Mouse (Mus musculus) mesoderm, embryonic 11.5 days (tissue): ENCODE data around the gene Gsto1.

Experiments used
- DNase-seq: peaks from one replicate; pipeline ENCODE4 v3.0.0-alpha.2; 2012; ENCODE audit warnings: low read depth, low spot score

Gsto1 gene

DNA sequence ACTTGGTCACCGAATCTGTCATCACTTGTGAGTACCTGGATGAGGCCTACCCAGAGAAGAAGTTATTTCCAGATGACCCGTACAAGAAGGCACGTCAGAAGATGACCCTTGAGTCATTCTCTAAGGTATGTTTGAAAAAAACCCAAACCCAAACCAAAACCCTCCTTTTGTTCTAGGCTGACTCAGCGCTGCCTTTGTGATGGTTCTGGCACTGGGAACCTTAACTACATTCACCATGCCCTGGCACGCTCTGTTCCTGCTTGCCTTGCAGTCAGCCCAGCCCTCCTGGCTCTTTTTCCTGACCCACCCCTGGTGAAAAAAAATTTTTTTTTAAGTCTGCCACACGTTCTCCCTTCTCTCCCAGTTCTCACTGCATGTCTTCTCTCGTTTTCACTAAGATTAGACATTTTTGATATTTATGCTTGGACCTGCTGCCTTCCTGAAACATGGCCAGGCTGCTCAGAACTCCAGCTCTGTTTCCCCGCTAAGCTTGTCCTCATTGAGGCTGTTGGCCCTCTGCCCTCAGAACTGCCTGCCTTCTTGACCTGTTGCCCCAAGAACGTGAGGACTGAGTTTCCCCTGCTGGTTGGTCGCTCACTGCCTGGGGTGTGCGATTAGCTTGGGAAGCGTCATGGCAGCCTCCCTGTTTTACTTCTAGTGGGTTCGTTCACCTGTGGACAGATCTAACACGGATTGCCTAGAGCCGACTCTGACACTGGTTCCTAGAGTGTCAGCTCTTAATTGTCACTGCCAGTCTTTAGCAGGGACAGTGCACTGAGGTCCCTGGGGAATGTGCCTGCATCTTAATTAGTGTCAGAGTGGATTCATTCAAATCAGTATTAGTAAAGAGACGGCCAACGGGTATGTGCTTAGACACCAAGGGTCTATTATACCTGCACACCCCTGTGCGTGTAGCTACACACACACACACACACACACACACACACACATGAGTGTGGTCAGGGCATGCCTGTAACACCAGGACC is 3.5 kb downstream of the Gsto1 start:
- no peak for DNase-seq

- DNase-seq = no peak
These were observed 4.4 kb downstream of the Gsto1 start for GRCm38 (mm10) chr19:47859180-47859579.

- no peak for DNase-seq
These were observed 7.8 kb downstream of the Gsto1 start for GRCm38 (mm10) chr19:47862581-47862980.

DNA sequence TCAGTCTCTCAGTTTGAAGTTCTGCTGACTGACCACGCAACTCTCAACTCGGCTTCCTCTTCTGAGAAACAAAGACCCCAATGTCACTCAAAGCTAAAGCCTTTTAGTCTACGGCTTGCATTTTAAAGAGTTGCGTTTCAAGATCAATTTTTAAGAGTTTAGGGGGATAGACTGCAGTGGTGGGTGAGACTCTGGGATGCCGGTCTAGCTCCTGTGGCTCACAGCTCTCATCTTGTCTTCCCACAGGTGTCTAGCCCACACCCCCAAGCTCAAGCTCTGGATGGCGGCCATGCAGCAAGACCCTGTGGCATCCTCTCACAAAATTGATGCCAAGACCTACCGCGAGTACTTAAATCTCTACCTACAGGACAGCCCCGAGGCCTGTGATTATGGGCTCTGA is 9.3 kb downstream of the Gsto1 start:
- DNase-seq = no peak

DNA sequence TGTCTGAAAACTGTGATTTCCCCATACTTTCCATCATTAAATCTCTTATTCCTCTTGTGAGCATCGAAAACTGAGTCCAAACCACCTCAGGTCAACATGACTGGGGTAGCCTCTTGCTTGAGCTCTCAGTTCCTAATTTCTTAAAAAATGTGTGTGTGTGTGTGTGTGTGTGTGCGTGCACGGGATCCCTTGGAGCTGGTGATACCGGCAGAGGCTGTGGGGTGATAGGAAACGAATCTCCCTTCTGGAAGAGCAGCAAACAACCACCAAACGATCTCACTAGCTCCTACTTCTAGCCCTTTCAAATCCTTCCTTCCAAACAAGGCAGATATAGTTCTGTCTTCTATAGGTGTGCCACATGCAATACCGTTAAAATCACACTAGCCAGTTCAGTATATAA is 10.0 kb downstream of the Gsto1 start:
- DNase-seq = no peak

- peak; percentile 95 for DNase-seq
These were observed 10.7 kb downstream of the Gsto1 start, which contains the start of gene Gsto2 for GRCm38 (mm10) chr19:47865353-47865947. Gene Gsto2, plus strand, starts transcription at chr19:47865534.

GRCm38 (mm10) chr19:47867628-47868175 is 12.9 kb downstream of the Gsto1 start:
- DNase-seq = no peak

DNA sequence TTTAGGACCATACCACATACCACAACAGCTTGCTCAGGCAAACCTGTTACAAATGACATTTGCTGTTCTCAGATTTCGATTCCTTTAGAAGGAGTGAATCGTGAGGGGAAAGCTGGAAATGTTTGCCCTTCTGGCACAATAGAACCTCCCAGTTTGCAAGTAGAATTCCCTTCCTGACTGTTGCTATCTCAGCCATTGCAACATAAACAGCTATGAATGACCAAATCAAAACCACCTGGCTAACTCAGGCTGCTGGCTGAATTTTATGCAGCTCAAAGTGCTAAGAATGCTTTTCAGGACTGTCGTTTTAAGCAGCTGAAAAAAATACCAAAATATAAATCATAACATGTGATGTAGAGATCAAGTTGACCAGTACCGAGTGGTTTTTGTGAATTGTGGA is 14.2 kb downstream of the Gsto1 start:
- no peak for DNase-seq

GRCm38 (mm10) chr19:47869516-47869915 is 14.7 kb downstream of the Gsto1 start:
- DNase-seq = no peak

- DNase-seq = no peak
These were observed 15.4 kb downstream of the Gsto1 start for GRCm38 (mm10) chr19:47870102-47870666.

DNA sequence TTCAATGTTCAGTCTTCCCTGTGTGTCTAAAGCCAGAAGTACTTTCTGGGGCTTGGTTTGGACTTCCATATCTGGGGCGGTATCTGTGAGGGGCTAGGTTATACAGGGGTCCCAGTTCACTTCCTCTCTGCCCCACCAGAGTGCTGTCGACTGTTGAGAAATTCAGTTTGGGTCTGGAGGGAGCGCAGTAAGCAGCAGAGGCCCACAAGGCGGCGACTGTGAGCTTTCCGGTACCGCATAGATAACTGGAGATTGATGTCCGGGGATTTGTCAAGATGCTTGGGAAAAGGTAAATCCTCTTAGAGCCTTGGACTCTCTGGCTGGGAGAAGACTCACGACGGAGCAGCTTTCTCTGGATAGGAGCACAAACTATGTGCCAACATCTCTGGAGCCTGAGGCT is 16.7 kb downstream of the Gsto1 start:
- DNase-seq = peak; percentile 47

- DNase-seq = no peak
These were observed 21.5 kb downstream of the Gsto1 start for GRCm38 (mm10) chr19:47876252-47876651.

- DNase-seq = no peak
These were observed 26.8 kb downstream of the Gsto1 start for GRCm38 (mm10) chr19:47881538-47881937.

DNA sequence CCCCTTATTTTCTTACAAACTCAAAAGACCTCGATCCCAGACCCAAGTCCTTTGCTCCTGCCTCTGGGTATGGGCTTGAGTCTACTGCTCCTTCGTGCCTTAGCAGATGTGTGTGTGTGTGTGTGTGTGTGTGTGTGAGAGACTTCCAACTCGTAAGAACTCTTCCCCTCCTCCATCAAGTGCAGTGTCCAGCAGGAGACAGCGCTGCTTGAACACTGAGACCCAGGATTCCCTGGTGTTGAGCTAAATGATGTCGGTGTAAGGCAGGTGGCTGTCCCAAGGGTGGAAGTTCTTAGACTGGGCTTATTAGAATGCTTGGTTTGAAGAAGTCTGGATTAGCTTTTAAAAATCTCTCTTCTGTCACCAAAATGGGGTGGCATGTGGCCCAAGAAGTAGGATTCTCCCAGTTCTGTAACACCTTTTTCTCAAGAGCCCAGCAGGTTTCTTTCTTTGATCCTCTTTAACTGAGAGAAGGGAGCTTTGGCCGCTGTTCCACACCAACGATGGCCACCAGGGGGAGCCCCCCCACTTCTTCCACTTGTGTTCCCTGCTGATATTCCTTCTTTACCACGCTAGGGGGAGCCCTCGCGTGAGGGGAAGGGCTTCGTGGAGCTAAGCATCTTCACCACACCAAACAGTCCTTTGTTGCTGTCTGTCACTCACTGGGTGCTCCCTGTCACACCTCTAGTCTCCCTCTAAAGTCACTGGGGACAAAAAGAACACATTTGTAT is 27.5 kb downstream of the Gsto1 start:
- peak; percentile 94 for DNase-seq

DNA sequence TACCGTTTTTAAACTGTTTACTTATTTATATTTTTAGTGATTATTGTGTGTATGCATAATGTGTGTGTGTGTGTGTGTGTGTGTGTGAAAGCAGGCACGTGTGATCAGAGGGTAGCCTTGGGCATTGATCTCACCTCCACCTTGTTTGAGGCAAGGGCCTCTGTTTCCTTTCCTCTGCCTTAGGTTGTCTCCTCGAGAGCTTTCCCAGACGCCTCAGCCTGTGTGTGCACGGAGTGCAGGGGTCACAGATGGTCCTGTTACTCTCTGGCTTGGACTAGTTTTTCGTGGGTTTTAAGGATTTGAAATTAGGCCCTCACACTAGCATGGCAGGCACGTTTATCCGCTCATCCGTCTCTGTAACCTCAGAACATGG is 28.1 kb downstream of the Gsto1 start:
- DNase-seq = no peak

DNA sequence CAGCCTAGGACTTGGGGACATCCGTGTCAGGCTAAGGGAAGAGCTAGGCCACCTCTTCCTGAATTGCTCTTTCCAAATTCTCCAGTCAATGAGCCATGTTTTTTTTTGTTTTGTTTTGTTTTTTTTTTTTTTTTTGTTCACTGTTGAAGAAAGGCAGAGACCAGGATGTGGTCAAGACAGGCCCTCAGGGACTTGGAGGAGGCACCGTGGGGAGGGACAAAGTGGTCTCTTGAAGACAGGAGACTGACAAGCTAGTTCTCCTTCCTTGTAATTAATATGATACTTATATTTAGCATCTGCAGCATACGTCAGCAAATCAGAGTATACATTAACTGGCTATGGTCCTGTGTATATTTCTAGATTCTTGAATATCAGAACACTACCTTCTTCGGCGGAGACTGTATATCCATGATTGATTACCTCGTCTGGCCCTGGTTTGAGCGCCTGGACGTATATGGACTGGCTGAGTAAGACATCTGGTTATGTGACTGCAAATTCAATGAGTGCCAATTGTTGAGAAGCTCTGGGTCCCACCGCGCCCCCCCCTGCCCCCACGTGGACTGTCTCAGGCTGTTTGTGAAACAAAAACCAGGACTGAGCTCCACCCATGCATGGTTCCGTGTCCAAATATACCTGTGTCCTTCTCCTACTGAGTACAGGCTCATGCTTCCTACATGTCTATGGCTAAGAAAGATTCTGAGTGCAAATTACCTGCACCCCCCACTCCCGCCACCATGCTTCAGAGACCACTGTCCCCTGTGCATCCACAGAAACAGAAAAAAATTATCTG is 29.7 kb downstream of the Gsto1 start:
- no peak for DNase-seq

- DNase-seq = no peak
These were observed 30.5 kb downstream of the Gsto1 start for GRCm38 (mm10) chr19:47885191-47885743.

- no peak for DNase-seq
These were observed 31.1 kb downstream of the Gsto1 start for GRCm38 (mm10) chr19:47885886-47886285.

DNA sequence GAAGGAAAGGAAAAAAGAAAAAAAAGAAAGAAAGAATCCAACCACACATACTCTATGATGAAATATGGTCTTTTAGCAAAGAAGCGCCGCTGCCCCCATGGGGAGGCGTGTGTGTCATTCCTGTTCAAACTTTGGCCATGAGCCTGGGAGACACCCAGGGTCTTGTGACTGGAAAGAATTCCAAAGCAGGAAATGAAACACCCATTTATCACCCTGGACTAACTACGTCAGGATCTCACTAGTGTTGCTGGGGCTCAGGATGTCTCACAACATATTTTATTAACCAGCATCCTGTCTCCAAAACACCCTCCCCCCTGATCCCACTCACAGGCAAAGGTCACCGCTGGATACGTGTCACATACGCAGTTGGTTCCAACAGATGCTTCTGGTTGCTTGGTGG is 31.8 kb downstream of the Gsto1 start:
- DNase-seq = no peak

GRCm38 (mm10) chr19:47887417-47887816 is 32.6 kb downstream of the Gsto1 start:
- no peak for DNase-seq

GRCm38 (mm10) chr19:47888037-47888436 is 33.3 kb downstream of the Gsto1 start:
- no peak for DNase-seq
